Mouse (Mus musculus): ENCODE results near the gene Banf2.

Gene Banf2

DNA sequence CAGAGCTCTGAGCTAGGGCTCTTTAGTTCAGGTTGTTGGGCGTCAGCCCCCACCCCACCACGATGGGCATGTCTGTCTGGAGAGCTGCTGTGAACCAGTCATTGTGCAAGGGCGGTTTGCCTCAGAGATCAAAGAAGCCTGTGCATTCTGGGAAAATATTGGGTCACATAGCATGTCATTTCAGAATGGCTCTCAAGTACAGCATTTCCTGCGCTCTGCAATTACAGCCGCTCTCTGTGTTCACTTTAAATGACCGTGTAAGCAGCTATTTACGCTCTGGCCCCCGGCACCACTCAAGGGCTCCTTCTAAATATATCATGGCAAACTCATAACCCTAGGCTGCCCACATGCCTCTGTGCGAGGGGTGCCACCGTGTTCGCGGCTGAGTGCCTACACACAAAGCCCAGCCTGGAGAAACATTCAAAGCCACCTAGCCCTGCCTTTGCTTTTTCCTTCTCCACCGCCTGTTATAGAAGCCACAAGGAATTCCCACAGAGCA, 68.7 kb downstream of the Banf2 start:
- no peak for DNase-seq (ENCODE audit: low read depth, low spot score)

GRCm38 (mm10) chr2:144107374-144107773, 74.5 kb downstream of the Banf2 start:
- no peak for DNase-seq (ENCODE audit: low read depth, low spot score)

GRCm38 (mm10) chr2:144107810-144108209, 75.0 kb downstream of the Banf2 start:
- no peak for DNase-seq (ENCODE audit: low read depth, low spot score)

DNA sequence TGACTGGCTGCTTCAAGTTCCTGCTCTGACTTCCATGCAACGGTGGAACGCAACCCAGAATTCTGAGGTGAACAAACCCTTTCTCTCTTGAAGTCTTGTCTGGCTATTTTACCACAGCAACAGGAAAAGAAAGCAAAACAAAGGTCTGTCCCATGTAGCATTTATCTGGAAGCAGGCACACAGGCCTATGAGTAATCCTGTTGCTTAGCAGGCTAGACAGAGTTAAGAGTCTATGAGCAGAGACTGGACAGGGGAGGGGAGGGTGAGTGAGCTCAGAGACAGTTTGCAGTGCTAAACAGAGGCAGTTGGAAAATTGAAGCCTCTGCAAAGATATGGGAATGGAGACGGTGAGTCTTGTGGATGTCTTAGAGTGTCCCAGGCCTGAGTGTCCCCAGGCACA, 75.5 kb downstream of the Banf2 start:
- no peak for DNase-seq (ENCODE audit: low read depth, low spot score)

DNA sequence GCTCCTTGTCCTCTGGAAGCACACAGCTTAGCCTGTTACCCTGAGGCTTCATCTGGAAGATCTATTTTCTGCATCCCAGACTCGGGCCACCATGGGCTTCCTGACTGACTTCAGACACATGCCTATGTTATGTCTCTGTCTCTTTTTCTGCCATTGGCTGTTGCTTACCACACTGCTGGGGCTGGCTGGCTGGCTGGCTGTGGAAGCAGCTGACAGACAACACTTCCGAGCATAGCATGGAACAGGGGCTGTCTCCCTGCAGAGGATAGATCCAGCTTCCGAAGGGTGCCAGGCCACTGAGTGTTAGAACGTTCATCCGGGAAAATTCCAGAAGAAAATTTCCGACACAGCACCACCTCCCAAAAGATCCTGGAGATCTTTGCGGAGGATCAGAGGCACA, 79.1 kb downstream of the Banf2 start:
- no peak for DNase-seq (ENCODE audit: low read depth, low spot score)

- no peak for DNase-seq (ENCODE audit: low read depth, low spot score)
These were observed 79.8 kb downstream of the Banf2 start for GRCm38 (mm10) chr2:144112666-144113065.

DNA sequence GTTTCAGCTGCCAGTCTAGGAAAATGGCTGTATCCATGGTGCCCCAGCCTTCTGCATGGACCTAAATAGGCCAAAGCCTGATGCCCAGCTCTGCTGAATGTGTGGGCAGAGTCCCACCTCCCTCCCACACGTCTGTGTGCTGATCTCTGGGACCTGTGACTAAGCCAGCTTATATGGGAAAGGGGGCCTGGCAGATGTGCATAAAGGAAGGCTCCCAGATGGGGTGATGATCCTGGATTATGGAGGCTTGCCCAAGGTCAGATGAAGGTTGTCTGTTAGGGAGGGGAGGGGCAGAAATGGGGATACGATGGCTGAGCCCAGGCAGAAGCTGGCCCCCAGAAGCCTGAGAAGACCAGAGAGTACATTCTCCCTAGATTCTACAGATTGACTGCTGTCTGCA, 85.2 kb downstream of the Banf2 start:
- no peak for DNase-seq (ENCODE audit: low read depth, low spot score)

- no peak for DNase-seq (ENCODE audit: low read depth, low spot score)
These were observed 87.4 kb downstream of the Banf2 start for GRCm38 (mm10) chr2:144120186-144120823.

- no peak for DNase-seq (ENCODE audit: low read depth, low spot score)
These were observed 89.2 kb downstream of the Banf2 start for GRCm38 (mm10) chr2:144122068-144122467.

Measured in forelimb bud, embryonic 11.5 days (tissue).